Mouse (Mus musculus) lung, postnatal 36 days (tissue): ENCODE results near the gene Abcg1.

Source experiments
- DNase-seq: peaks from one replicate; pipeline ENCODE4 v3.0.0; 2022; ENCODE audit warnings: mixed read lengths

The Abcg1 gene

GRCm38 (mm10) chr17:31082296-31083078 is 25.0 kb downstream of the Abcg1 start:
- no peak for DNase-seq

DNA sequence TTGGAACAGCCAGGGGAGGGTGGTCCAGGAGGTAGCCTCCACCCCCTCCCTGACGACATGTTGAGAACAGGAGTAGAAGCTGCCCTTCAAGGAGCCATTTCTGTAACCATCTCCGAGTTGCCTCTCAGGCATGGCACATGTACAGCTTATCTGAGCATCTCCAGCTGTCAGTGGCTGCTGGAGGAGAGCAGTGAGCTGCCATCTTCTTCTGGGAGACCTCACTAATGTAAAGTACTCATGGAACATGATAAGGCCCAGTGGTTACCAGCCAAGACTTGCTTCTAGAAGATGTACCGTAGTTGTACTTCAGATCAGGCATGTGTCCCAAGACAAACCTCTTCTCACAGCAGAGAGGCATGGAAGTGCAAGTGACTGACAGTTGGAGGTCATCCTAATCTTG is 28.0 kb downstream of the Abcg1 start:
- no peak for DNase-seq

DNA sequence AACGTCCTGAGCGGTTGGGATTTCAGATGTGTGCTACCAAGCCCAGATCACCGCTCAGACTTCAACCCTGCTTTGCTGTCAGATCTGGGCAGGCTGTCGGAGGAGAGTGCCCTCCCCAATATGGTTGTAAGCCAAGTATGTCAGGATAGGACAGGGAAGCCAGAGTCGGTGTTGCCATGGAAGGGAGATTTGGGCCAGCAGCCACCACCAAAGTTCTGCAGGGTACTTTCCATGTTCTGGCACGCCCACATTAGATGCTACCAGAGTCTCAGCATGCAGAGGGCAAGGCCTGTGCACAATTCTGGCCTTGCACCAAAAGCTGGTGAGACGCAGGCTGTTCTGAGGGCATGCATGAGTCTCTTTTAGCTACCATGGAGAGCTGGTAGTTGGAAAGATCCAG is 28.7 kb downstream of the Abcg1 start:
- DNase-seq, result no peak

- peak; percentile 47 for DNase-seq
These were observed 31.2 kb downstream of the Abcg1 start for GRCm38 (mm10) chr17:31088711-31089110.

DNA sequence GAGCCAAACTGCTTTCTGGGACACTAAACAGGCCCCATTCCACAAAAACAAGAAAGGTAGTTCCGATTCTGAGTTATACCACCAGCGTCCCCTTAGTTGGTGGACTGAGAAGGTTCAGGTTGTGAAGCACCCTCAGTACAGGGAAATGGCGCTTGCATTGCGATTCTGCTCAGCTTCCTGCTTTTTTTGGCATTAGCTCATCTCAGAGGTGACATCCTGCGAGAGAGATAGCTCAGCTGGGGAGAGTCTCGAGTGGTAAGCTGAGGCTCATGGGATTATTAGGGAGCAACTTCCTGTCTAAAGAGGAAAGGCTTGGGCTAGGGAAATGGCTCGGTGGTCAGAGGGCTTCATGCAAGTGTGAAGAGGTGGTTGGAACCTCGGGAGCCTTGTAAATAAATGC is 32.4 kb downstream of the Abcg1 start:
- peak; percentile 58 for DNase-seq

- no peak for DNase-seq
These were observed 33.7 kb downstream of the Abcg1 start for GRCm38 (mm10) chr17:31091023-31091735.

GRCm38 (mm10) chr17:31094781-31095180 is 37.3 kb downstream of the Abcg1 start:
- DNase-seq, result no peak

DNA sequence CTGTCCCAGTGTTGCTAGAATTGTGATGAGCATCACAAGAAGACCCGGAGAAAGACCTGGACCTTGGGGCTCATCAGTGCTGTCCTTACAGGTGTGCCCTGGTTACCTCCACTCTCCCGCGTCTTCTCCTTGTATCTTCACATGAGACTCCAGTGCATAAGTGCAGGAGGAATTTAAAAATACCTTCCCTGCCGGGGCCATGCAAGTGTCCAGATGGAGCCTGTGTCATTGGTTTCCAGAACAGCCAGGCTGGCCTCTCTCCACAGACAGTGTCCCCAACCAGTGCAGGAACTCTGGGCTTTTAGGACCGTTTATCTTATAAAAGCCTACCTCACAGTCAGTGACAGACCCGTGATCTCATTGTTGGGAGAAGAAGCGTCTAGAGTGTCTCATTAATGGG is 38.1 kb downstream of the Abcg1 start:
- DNase-seq, result no peak

- DNase-seq, result no peak
These were observed 39.4 kb downstream of the Abcg1 start for GRCm38 (mm10) chr17:31096893-31097292.

DNA sequence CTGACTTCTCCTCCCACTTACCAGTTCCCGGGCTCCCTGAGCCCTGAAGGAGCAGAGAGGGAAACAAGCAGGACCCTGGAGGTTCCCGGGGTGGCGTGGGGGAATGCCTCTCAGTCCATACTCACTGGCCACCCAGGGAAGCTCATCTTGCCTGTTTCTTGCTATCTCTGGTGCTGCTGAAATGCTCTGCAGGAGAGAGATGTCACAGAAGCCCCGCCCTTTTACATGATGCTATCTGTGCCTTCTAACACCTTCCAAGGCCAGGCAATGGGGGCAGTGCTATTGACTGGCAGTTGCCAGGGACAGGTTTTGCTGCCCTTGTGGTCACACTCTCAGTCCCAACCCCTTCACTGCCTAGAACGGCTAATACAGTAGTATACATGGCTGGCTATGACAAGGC is 41.3 kb downstream of the Abcg1 start:
- no peak for DNase-seq

DNA sequence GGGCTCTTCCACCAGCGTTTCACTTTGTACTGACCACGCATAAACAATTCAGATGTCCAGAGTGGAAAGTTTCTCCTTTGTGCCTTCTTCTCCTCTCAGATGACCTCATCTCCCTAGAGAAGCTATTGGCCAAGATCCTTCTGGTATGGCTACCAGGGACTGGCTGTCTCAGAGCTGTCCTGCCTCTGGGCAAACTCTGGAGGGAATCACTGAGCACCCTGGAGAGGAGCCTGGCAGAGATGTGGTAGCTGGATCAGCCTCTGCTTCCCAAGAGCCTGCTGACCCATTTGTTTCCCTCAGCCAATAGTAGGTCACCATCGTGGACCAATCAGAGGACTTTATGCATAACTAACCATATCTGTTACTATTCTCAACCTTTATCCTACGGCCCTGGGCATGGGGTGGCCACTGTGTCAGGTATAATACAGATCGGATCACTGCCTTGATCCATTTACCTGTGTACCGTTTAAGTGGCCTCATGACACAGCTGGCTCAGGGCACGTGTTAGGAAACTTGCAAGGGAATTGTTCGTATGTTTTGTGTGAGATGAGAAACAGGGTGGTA is 45.6 kb downstream of the Abcg1 start:
- DNase-seq, result no peak

DNA sequence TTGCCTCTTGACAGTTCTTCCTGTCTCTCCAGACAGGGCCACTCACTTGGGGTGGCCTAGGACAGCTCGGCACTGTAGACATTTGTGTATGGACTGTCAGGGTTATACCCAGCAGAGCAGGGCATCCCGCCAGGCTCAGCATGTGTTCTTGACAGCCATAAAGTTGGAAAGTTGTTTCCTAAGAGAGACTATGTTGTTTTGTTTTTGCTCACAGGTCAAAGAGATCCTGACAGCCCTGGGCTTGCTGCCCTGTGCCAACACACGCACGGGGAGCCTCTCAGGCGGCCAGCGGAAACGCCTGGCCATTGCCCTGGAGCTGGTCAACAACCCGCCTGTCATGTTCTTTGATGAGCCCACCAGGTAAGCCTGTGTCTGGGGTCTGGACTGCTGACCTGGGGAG is 46.3 kb downstream of the Abcg1 start:
- DNase-seq, result no peak

DNA sequence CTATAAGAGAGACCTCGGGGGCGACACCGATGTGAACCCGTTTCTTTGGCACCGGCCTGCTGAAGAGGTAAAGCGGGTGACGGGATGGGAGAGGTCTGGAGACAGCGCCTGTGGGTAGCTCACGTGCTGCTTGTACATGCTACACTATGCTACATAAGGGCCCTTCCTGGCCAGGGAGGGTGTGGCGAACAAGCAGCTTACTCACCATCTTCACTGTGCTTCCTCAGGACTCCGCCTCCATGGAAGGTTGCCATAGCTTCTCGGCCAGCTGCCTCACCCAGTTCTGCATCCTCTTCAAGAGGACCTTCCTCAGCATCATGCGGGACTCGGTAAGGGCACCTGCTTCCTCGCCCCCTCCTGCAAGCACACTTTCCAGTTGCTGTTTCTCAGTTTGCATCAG is 50.9 kb downstream of the Abcg1 start:
- peak; percentile 52 for DNase-seq

- no peak for DNase-seq
These were observed 55.8 kb downstream of the Abcg1 start for GRCm38 (mm10) chr17:31113191-31113856.

DNA sequence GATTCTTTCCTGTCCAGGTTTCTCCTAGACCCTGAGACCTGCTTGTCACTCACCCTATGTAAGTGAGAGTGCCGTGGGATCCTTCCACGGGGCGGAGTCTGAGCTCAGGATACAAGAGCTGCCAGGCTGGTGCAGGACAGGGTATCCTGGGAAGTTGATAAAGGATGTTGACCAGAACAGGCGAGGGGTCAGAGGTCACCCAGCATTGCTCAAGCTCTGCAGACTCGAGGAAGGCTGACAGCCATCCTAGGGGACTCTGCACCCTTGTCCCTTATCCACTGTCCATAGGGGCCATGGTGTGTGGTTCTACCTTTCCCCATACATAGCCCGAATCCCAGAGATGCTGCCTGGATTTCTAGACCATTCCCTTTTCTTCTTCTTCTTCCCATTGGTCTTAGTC is 58.6 kb downstream of the Abcg1 start:
- DNase-seq, result no peak

GRCm38 (mm10) chr17:31117946-31118345 is 60.5 kb downstream of the Abcg1 start:
- no peak for DNase-seq

GRCm38 (mm10) chr17:31119429-31119828 is 62.0 kb downstream of the Abcg1 start:
- DNase-seq, result peak; percentile 90

GRCm38 (mm10) chr17:31121975-31122374 is 64.5 kb downstream of the Abcg1 start:
- DNase-seq, result peak; percentile 43

DNA sequence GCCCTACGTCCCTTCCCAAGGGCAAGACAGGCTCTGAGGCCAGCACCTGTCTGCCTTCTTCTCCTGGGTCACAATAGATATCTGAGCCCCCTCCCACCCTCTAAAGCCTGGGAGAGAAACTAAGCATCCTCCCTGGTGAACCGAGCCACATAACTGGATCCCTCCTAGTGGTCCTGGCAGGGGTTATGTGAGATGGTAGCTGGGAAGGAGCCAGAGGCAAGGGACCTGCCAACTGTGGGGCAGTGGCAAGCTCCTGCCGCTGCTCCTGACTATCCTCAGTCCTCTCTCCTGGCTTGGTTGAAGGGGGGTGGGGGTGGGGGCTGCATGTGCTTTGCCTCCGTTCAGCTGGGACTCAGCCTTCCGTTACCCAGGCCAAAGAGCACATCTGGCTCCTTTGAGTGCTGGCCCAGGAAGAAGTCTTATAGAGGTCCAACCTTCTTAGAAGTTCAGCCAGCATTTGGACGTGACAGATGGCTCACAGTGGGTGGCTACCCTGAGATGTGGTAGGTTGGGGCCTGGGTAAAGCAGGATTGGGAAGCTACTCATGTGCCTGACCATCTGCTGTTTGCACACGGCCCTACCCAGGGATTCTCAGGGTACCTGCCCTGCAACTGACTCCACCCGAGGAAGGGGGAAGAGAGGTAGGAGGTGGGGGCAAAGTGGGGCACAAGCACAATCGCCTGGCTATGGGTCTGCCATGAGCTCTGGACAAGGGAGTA is 68.2 kb downstream of the Abcg1 start:
- no peak for DNase-seq

DNA sequence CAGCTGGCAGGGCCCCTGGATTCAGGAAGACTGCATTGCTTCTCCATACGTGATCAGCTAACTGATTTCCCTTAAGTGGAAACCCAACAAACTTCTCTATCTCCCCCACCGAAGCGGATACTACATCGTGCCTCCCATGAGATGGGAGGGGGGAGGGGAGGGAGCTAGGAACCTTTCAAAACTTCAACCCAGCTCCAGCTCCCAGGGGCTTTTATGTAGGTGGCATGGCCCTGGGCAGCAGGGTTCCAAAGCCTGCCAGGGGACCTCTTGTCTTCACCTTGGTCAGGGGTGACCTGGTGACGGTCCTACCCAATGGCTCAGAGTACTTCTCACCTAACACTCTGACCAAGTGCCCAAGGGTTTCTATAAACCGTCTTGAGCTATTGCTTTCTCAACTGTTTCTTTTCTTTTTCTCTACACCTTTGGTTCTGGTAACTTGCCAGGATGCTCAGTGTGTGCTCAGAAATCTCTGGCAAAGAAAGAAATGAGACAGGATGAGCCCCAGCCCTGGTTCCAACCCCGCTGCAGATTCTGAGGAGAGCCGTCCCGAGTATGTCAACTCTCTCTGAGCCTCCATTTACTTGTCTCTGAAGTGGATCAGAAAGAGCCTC is 71.3 kb downstream of the Abcg1 start:
- DNase-seq, result no peak

DNA sequence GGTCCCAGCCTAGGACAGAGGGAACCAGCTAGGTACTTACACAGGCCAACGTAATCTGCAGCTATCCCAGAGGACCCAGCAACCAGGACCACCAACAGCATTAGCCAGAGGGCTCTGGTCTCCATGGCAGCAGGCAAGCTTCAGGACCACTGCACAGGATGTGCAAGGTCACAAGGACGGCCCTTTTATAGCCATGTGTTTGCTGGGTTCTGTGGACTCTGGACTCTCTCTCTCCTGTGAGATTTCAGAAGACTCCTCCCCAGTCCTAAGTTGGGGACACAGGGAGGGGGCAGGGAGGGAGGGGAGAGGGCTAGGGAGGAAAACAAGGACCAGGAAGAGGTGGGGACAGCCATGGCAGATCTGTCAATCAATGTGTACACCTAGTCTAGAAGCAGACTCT is 72.0 kb downstream of the Abcg1 start, which contains the start of gene Tff3:
Gene Tff3 (minus strand): TSS at position 195 of the 400 bp plus-strand sequence.
- DNase-seq, result no peak

- DNase-seq, result no peak
These were observed 73.9 kb downstream of the Abcg1 start for GRCm38 (mm10) chr17:31131269-31131821.
